Mouse (Mus musculus): Measurements from ENCODE around the gene Elp5. TPM values are rescaled to one million over a fixed set of nuclear protein-coding genes. Genes with fewer than 3 reads are reported as not detected.

Elp5 gene
- polyA plus RNA-seq (2012; rRNA removed): 112 and 147 TPM in 2 replicates

GRCm38 (mm10) chr11:69982225-69982624 lies at the start of gene Elp5:
Elp5 (minus strand) TSS chr11:69982517.

GRCm38 (mm10) chr11:70016669-70017068 lies 34.4 kb upstream of the Elp5 start, which contains the start of gene Dlg4:
Dlg4 (plus strand) TSS chr11:70016942.

GRCm38 (mm10) chr11:70014880-70015558 lies 32.7 kb upstream of the Elp5 start, which contains the start of gene Acadvl:
Acadvl (minus strand) TSS chr11:70015411.

GRCm38 (mm10) chr11:70000396-70000898 lies 18.1 kb upstream of the Elp5 start, which contains the start of gene Dvl2:
Dvl2 (plus strand) TSS chr11:70000595.

GRCm38 (mm10) chr11:69995391-69995960 lies 13.2 kb upstream of the Elp5 start, which contains the start of gene Phf23:
Phf23 (plus strand) TSS chr11:69995777.

GRCm38 (mm10) chr11:69990850-69991691 lies 8.8 kb upstream of the Elp5 start, which contains the start of gene Gabarap:
Gabarap (plus strand) TSS chr11:69991143.

GRCm38 (mm10) chr11:69981141-69981762 lies 1.1 kb downstream of the Elp5 start, which contains the start of gene Ctdnep1:
Ctdnep1 (plus strand) TSS chr11:69981156.

GRCm38 (mm10) chr11:69964650-69965270 lies 17.6 kb downstream of the Elp5 start, which contains the start of gene Cldn7:
Cldn7 (plus strand) TSS chr11:69964779.

GRCm38 (mm10) chr11:69948066-69948762 lies 34.1 kb downstream of the Elp5 start, which contains the start of gene Slc2a4:
Slc2a4 (minus strand) TSS chr11:69948188.

GRCm38 (mm10) chr11:69935137-69935879 lies 47.0 kb downstream of the Elp5 start, which contains the start of gene Ybx2:
Ybx2 (plus strand) TSS chr11:69935796.

GRCm38 (mm10) chr11:69921114-69922011 lies 61.0 kb downstream of the Elp5 start, which contains the start of gene Eif5a:
Eif5a (minus strand) TSS chr11:69921958.

Other genes with a start within 250 kb of the Elp5 start
- gene Polr2a, start 223.9 kb downstream of the Elp5 start, polyA plus RNA-seq (2012; rRNA removed): 48.6 and 79.6 TPM in 2 replicates
- gene Slc35g3, start 220.5 kb downstream of the Elp5 start, polyA plus RNA-seq (2012; rRNA removed): 0.16 and 0.30 TPM in 2 replicates
- gene Zbtb4, start 216.6 kb downstream of the Elp5 start, polyA plus RNA-seq (2012; rRNA removed): 4.7 and 5.0 TPM in 2 replicates
- 1.7 and 15.7 TPM in 2 replicates for gene Chrnb1, start 186.6 kb downstream of the Elp5 start, polyA plus RNA-seq (2012; rRNA removed)
- gene Fgf11, start 180.7 kb downstream of the Elp5 start, polyA plus RNA-seq (2012; rRNA removed): 4.7 and 7.5 TPM in 2 replicates
- gene Tmem102, start 176.9 kb downstream of the Elp5 start, polyA plus RNA-seq (2012; rRNA removed): 0.19 and 0.27 TPM in 2 replicates
- not detected in 2 replicates for gene Gm39566, start 167.2 kb downstream of the Elp5 start, polyA plus RNA-seq (2012; rRNA removed)
- not detected in 2 replicates for gene Spem2, start 164.1 kb downstream of the Elp5 start, polyA plus RNA-seq (2012; rRNA removed)
- gene Spem1, start 160.3 kb downstream of the Elp5 start, polyA plus RNA-seq (2012; rRNA removed): 0.80 and 0.86 TPM in 2 replicates
- gene Nlgn2, start 144.7 kb downstream of the Elp5 start, polyA plus RNA-seq (2012; rRNA removed): 70.3 and 84.9 TPM in 2 replicates
- 137 and 187 TPM in 2 replicates for gene Tmem256, start 144.0 kb downstream of the Elp5 start, polyA plus RNA-seq (2012; rRNA removed)
- gene Plscr3, start 136.1 kb downstream of the Elp5 start, polyA plus RNA-seq (2012; rRNA removed): 60.2 and 99.9 TPM in 2 replicates
- gene Tnk1, start 123.8 kb downstream of the Elp5 start, polyA plus RNA-seq (2012; rRNA removed): 0.25 and 0.65 TPM in 2 replicates
- not detected in 2 replicates for gene Tmem95, start 104.5 kb downstream of the Elp5 start, polyA plus RNA-seq (2012; rRNA removed)
- gene Kctd11, start 101.1 kb downstream of the Elp5 start, polyA plus RNA-seq (2012; rRNA removed): 2.3 and 2.9 TPM in 2 replicates
- gene Acap1, start 87.0 kb downstream of the Elp5 start, polyA plus RNA-seq (2012; rRNA removed): 2.0 and 2.4 TPM in 2 replicates
- gene 2810408A11Rik, start 81.5 kb downstream of the Elp5 start, polyA plus RNA-seq (2012; rRNA removed): 10.4 and 14.1 TPM in 2 replicates
- gene Neurl4, start 81.4 kb downstream of the Elp5 start, polyA plus RNA-seq (2012; rRNA removed): 86.7 and 121 TPM in 2 replicates
- gene Gps2, start 68.6 kb downstream of the Elp5 start, polyA plus RNA-seq (2012; rRNA removed): 71.0 and 88.1 TPM in 2 replicates
- gene Eif5a, start 60.6 kb downstream of the Elp5 start, polyA plus RNA-seq (2012; rRNA removed): 1,164 and 1,181 TPM in 2 replicates
- gene Ybx2, start 46.7 kb downstream of the Elp5 start, polyA plus RNA-seq (2012; rRNA removed): 23.1 and 36.5 TPM in 2 replicates
- gene Slc2a4, start 34.3 kb downstream of the Elp5 start, polyA plus RNA-seq (2012; rRNA removed): 10.3 and 24.4 TPM in 2 replicates
- gene Cldn7, start 17.7 kb downstream of the Elp5 start, polyA plus RNA-seq (2012; rRNA removed): 2.3 and 5.7 TPM in 2 replicates
- gene Ctdnep1, start 1.4 kb downstream of the Elp5 start, polyA plus RNA-seq (2012; rRNA removed): 88.4 and 139 TPM in 2 replicates
- gene Gabarap, start 8.6 kb upstream of the Elp5 start, polyA plus RNA-seq (2012; rRNA removed): 303 and 380 TPM in 2 replicates
- 66.5 and 98.1 TPM in 2 replicates for gene Phf23, start 13.3 kb upstream of the Elp5 start, polyA plus RNA-seq (2012; rRNA removed)
- 32.7 and 40.0 TPM in 2 replicates for gene Dvl2, start 18.1 kb upstream of the Elp5 start, polyA plus RNA-seq (2012; rRNA removed)
- 32.6 and 38.6 TPM in 2 replicates for gene Acadvl, start 32.9 kb upstream of the Elp5 start, polyA plus RNA-seq (2012; rRNA removed)
- 71.2 and 101 TPM in 2 replicates for gene Dlg4, start 34.4 kb upstream of the Elp5 start, polyA plus RNA-seq (2012; rRNA removed)
- gene Asgr1, start 71.6 kb upstream of the Elp5 start, polyA plus RNA-seq (2012; rRNA removed): 1.4 TPM in 2 replicates
- gene Asgr2, start 110.1 kb upstream of the Elp5 start, polyA plus RNA-seq (2012; rRNA removed): 0.49 and 0.56 TPM in 2 replicates
- gene Mgl2, start 147.8 kb upstream of the Elp5 start, polyA plus RNA-seq (2012; rRNA removed): 0.19 and 0.31 TPM in 2 replicates
- 0.40 and 2.1 TPM in 2 replicates for gene Clec10a, start 173.7 kb upstream of the Elp5 start, polyA plus RNA-seq (2012; rRNA removed)
- gene Slc16a11, start 230.2 kb upstream of the Elp5 start, polyA plus RNA-seq (2012; rRNA removed): 0.35 and 0.47 TPM in 2 replicates
- 11.0 and 43.0 TPM in 2 replicates for gene Slc16a13, start 238.5 kb upstream of the Elp5 start, polyA plus RNA-seq (2012; rRNA removed)
- 5.3 and 7.2 TPM in 2 replicates for gene Bcl6b, start 247.3 kb upstream of the Elp5 start, polyA plus RNA-seq (2012; rRNA removed)

Measured in central nervous system, embryonic 11.5 days (tissue).